Mouse (Mus musculus) spleen, postnatal 10 days (tissue): ENCODE results near the gene Birc6.

ENCODE experiments used
- DNase-seq, 2 experiments: peaks; one replicate each; pipeline ENCODE4 v3.0.0; 2021 to 2022; ENCODE audit warnings: low spot score in 2 of 2

The Birc6 gene

DNA sequence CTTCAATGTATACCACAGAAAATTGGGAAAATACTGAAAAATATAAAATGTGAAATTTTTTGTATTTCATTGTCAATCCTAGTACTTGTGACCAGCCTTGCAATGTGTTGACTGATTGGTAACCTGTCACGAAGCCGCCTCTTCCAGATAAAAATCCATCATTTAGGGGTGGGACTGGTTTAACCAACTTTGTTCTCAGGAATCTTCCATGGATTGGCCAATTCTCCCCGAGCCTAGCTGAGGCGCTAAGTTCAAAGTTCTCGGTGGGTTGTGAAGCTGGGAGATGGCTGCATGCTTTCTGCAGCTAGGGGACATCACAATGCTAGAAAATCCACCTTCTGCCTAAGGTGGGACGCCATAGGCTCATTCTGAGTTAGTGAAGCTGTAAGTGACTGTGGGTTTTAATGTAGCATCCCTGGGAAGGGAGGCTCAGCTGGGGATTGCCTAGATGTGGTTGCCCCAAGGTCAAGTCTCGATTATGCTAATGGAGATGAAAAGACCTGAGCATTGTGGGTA is 179.6 kb downstream of the Birc6 start:
- DNase-seq: no peak

DNA sequence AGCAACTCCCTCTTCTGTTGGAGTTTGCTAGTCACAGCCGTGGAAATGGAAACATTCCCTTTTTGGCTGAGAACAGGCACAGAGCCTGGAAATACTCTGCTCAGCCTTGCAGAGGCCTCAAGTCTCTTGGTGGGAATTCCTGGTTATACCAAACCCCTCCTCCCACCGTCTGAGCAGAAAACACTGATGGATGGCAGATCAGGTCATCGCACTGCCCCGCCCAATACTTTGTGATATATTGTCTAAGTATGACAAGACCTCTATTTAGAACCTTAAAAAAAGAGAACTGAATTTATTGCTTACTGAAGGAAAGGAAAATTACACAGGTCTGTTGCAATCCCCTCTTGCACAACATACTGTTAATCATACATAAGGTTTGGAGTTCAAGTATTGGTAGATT is 182.6 kb downstream of the Birc6 start:
- no peak for DNase-seq

DNA sequence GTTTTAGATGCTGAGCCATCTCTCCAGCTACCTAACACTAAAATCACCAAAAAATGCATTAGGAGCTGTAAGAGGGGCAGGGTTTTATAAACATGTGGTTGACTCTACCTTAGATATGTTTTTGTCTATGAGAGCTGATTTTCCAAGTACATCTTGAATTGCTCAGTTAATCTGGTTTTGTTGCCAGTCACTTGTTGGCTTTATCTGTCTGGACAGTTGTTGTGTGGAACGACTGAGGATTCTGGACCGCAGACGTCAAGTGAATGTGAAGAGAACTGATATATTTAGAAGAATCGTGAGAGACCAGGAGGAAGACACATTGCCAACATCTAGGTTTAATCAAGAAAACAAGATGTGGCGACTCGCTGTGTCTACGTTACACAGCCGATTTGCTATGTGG is 183.5 kb downstream of the Birc6 start:
- no peak for DNase-seq

DNA sequence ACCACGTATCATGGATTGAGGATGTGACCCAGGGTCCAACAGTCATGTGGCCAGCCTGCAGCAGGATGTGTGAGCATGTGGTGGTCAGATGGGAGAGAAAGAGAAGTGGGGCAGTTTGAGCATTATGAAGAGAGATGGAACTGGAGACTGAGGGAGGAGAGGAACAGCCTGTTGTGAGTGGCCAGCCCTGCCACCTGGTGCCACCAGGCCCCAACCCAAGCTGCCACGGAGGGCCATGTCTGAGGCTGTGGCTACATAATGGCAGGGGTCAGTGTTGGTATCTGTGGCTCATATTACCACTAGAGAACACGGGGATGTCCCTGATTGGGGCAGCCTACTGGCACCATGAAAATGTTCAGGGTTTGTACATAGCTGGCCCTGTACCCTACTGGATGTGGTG is 187.0 kb downstream of the Birc6 start:
- no peak for DNase-seq

DNA sequence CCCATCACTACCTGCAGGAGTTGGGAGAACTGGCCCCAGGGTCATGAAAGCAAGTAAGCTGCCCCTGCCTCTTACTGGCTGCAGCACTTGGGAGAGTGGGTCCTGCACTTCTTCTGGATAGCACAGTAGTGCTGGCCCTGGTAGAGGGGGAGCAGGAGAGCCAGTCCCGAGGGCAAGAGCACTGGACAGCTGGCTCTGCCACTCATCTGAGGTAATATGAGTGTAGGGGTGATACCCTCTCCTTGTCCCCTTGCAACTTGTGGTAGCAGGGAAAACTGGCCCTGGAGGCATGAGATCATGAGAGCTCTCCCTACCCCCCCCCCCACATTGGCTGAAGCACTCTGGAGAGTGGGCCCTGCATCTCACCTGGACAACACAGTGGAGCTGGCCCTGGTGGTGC is 187.6 kb downstream of the Birc6 start:
- DNase-seq: no peak

DNA sequence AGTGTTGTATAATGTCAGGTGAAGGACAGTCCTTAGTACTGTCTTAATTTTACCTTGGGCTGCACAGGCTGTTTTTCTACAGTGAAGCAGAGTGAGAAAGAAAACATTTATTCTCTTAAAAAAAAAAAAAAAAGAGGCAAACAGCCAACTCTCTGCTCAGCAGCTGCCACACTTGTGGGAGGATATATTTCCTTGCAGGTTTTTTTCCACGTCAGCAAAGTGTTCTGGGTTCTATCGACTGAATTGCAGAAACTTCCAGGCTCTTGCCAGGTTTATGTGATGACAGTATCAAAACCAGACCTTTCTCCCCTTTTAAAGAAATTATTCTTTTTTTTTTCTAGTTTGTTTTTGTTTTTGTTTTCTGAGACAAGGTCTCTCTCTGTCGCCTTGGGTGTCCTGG is 188.5 kb downstream of the Birc6 start:
- DNase-seq: no peak

DNA sequence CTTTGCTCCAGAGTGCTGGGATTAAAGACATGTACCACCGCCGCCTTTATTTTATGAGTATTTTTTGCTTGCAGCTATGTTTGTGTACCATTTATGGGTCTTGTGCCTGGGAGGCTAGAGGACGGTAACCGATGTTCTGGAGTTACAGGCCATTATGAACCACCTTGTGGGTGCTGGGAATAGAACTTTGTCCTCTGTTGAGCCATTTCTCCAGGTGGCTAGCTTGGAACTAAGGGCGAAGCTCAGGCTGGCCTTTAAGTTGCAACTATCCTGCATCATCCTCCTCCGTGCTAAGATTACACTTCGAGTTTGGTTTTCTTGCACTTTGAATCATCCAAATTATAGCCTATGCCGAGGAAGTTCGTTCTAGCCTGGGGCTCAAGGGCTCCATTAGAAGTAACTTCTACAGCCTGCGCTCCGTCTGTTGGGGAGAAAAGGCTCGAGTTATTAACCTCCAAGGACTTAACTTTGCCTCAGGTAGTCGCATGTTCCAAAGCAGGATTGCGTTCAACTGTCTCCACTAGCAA is 189.1 kb downstream of the Birc6 start:
- DNase-seq: no peak

DNA sequence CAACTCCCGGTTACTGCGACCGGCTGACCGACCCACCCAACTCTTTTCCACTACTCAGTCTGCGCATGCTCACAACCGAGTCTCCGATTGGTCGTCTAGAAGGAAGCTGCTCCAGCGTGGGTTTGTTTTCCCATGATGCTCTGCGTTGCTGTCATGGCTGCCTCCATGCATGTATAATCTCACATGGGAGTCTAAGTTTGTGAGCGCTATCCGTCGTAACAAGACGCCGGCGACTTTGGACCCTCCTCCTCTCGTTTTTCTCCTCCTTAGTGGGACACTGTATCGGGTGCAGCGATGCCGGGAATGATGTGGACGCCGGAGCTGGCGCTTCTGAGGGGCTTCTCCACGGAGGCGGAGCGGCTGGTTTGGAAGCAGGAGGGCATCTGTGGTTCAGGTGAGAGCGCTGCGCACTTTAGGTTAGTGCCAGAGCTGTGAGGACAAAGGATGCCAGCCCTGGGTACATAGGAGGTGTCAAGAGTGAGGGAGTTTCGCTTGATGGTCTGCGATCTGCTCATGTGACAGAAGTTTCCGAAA is 189.6 kb downstream of the Birc6 start, which contains the start of gene Ttc27:
Gene Ttc27 (plus strand): TSS at position 115 of the 534 bp plus-strand sequence.
- peak; percentile 88 to 98 for DNase-seq

DNA sequence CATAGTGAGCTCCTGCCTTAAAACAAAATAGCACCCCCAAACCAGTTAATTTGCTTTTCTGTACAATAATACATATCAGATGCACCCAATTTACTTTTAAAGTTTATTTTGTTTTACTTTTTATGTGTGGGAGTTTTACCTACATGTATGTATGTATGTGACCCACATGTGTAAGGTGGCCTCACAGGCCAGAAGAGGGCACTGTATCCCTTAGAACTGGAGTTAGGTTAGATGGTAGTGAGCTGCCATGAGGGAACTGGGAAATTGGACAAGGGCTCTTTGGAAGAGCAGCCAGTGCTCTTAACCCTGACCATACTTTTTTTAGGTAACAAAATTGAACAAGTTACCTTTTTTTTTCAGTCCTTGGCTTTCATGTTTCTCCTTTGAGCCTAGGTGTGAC is 204.8 kb downstream of the Birc6 start:
- no peak for DNase-seq

DNA sequence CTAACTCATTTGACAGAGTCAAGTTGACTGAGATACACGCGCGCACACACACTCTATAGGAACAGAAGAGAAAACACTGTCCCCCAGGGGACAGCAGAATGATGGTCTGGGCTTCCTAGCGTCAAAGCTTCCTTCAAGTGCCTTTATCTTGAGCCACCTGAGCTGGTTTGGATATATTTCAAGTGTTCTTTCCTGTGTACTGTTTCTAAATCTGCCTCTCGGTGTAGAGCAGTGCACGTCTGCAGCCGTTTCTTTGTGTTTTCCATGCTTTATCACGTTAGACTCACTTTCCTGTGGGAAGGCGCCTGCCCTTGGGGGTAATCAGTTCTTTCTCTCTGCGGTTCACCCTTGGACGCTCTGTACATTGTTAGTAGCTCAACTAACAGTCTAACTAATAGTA is 207.3 kb downstream of the Birc6 start:
- no peak for DNase-seq

DNA sequence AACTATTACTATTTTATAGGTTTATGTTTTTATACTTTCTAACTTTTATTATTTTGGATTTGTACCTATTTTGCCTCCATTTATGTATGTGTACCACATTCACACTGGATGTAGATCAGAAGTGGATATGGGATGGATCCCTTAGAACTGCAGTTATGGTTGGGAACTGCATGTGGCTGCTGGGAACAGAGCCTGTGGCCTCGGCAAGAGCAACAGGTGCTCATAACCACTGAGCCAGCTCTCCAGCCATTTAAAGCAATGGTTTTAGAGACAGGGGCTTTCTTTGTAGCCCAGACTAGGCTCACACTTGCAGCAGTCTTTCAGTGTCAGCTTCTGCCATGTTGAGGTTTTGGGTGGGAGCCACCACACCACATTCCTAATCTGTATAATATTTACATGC is 221.6 kb downstream of the Birc6 start:
- no peak for DNase-seq

DNA sequence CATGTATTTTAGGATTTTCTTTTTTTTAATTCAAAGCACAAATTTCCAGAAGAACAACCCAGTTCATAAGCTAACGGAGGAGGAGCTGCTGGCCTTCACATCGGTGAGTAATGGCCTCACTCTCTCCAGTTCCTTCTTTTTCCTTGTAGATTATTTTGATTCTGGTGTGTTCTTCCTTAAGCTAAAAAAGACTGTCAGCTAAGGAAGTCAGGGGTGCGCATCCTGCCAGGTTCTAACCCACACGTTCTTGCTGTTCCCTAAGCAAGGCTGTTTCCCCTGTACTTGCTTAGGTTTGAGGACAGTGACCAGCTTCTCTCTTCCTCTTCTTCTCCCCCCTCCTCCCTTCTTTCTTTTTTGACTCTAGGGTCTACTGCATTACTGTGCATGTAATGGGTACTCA is 222.9 kb downstream of the Birc6 start:
- DNase-seq: no peak
